Mouse (Mus musculus): ENCODE data around the gene Sh3tc1. TPM values are rescaled to one million over a fixed set of nuclear protein-coding genes. Genes with fewer than 3 reads are reported as not detected.

Gene Sh3tc1
- polyA plus RNA-seq, 1 experiment from 2014 or later, result 3.6 TPM

DNA sequence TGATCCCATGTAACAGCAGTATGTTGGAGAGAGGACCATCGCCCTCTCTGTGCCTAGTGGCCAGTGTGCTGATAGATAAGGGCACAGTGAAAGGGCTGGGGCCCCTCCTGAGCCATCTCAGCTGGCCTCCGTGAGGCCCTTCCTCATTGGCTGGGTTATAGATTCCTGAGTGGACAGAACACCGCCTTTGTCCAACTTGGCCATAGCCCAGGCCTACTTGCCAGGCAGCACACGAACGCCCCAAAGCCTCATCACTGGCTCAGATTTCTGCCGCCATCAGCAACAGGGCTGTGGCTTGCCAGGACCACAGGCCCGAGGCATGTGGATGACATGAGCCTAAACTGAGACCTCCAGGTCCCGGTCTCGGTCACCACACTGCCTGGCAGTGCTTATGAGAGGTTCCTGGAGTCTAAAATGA, 68.3 kb downstream of the Sh3tc1 start:
- WGBS, result 79% methylated on average over 9 of the region's 9 CpGs
- H3K4me3 ChIP-seq, result no peak overlapping the region
- H3K4me1 ChIP-seq, result peaks cover 13% of the 10 kb centered on the region
- no peaks in the 10 kb centered on the region for H3K27me3 ChIP-seq (replicated peaks)
- ATAC-seq (ENCODE audit: low FRiP score, low read depth), result no peak
- no peaks in the 10 kb centered on the region for H3K9me3 ChIP-seq
- H3K4me2 ChIP-seq (replicated peaks), result no peak overlapping the region
- H3K27ac ChIP-seq, result no peak overlapping the region
- no peaks in the 10 kb centered on the region for H3K36me3 ChIP-seq
- H3K9ac ChIP-seq, result no peak overlapping the region

DNA sequence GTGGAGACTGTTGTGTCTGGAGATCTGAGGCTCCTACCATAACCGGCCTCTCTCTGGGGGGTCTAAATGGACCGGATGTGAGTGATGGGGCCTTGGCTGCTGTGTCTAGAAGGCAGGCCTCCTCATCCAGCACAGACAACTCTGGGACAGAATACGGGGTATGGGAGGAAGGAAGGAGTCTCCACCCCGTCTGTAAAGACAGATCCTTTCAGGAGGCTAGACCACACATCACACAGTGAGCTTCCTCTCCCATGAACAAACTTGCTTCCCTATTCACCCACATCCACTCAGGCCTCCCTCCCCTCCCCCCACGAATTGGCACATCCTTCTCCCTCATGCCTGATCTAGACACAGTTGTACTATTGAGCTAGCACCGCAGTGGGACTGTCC, 69.4 kb downstream of the Sh3tc1 start:
- Histone ChIP-seq H3K9me3 (no peaks in the 10 kb centered on the region), H3K36me3 (no peaks in the 10 kb centered on the region), H3K27ac (no peak overlapping the region), H3K4me1 (peaks cover 13% of the 10 kb centered on the region), H3K9ac (no peak overlapping the region), H3K4me2 (replicated peaks) (no peak overlapping the region), H3K4me3 (no peak overlapping the region), H3K27me3 (replicated peaks) (no peaks in the 10 kb centered on the region)
- no peak for ATAC-seq (ENCODE audit: low FRiP score, low read depth)
- 51% methylated on average over 6 of the region's 6 CpGs for WGBS

- H3K9me3 ChIP-seq, result no peaks in the 10 kb centered on the region
- no peaks in the 10 kb centered on the region for H3K27me3 ChIP-seq (replicated peaks)
- no peak overlapping the region for H3K4me2 ChIP-seq (replicated peaks)
- WGBS, result 38% methylated on average over 11 of the region's 11 CpGs
- no peak for ATAC-seq (ENCODE audit: low FRiP score, low read depth)
- no peaks in the 10 kb centered on the region for H3K36me3 ChIP-seq
- H3K9ac ChIP-seq, result no peak overlapping the region
- no peak overlapping the region for H3K4me3 ChIP-seq
- no peak overlapping the region for H3K27ac ChIP-seq
- H3K4me1 ChIP-seq, result peaks cover 13% of the 10 kb centered on the region
Observed at GRCm38 (mm10) chr5:35669747-35670411, 69.9 kb downstream of the Sh3tc1 start.

GRCm38 (mm10) chr5:35666152-35666551, 73.6 kb downstream of the Sh3tc1 start:
- Histone ChIP-seq H3K36me3 (no peaks in the 10 kb centered on the region), H3K9ac (no peak overlapping the region), H3K4me2 (replicated peaks) (no peak overlapping the region), H3K9me3 (no peaks in the 10 kb centered on the region), H3K27ac (no peak overlapping the region), H3K4me1 (peaks cover 13% of the 10 kb centered on the region; the same call in 1 of the 2 replicates), H3K27me3 (replicated peaks) (no peaks in the 10 kb centered on the region), H3K4me3 (no peak overlapping the region)
- ATAC-seq (ENCODE audit: low FRiP score, low read depth), result no peak
- 88% methylated on average over 7 of the region's 7 CpGs for WGBS

DNA sequence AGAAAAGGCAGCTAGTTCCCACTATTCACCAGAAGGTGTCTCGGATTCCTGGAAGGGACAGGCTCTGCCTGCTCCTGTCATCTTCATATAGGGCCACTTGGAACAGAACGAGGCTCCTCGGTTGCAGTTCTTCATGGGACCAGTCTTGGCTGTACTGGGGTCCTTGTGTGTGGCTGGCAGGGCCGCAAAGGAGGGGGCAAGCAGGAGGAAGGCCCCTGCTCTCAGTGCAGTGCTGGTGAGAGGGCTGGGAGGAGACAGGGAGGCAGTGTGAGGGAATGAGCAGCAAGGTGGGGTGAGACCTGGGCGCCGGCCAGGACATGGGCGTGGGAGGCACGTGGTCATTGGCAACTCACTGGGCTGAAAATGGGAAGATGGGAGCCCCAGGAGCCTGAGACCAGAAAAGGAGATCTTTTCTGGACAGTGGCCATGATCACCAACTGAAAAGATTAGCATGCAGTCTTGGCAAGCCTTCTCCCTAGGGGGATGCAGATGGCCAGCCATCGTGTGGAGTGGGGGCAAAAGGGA, 77.7 kb downstream of the Sh3tc1 start:
- 86% methylated on average over 9 of the region's 9 CpGs for WGBS
- H3K4me2 ChIP-seq (replicated peaks), result no peak overlapping the region
- no peak overlapping the region for H3K4me3 ChIP-seq
- no peaks in the 10 kb centered on the region for H3K36me3 ChIP-seq
- ATAC-seq (ENCODE audit: low FRiP score, low read depth), result no peak
- no peak overlapping the region for H3K27ac ChIP-seq
- H3K4me1 ChIP-seq, result no peaks in the 10 kb centered on the region
- no peaks in the 10 kb centered on the region for H3K27me3 ChIP-seq (replicated peaks)
- no peaks in the 10 kb centered on the region for H3K9me3 ChIP-seq
- no peak overlapping the region for H3K9ac ChIP-seq

GRCm38 (mm10) chr5:35661210-35661609, 78.6 kb downstream of the Sh3tc1 start:
- H3K4me1 ChIP-seq, result no peaks in the 10 kb centered on the region
- 77% methylated on average over 6 of the region's 6 CpGs for WGBS
- no peak overlapping the region for H3K4me3 ChIP-seq

DNA sequence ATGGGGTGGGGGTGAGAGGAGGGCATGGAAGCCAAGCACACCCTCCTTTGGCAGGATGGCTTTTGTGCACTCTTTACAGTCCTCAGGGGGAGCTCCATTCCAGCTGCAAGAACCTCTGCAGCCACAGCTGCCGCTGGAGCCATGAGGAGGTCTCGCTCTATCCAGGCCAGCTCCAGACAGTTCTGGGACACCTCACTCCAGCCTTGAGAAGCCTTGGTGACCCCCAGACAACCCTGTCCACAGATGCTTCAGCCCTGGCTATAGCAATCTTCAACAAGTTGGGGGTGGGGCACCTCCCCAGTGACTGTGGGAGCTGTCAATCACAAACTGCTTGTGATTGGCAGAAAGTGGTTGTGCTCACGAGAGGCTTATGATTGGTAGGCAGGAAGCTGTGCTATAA, 80.3 kb downstream of the Sh3tc1 start:
- WGBS, result 68% methylated on average over 3 of the region's 3 CpGs
- Histone ChIP-seq H3K9me3 (no peaks in the 10 kb centered on the region), H3K36me3 (no peaks in the 10 kb centered on the region), H3K9ac (no peak overlapping the region), H3K27ac (no peak overlapping the region), H3K4me3 (no peak overlapping the region), H3K27me3 (replicated peaks) (no peaks in the 10 kb centered on the region), H3K4me2 (replicated peaks) (no peak overlapping the region), H3K4me1 (no peaks in the 10 kb centered on the region)
- no peak for ATAC-seq (ENCODE audit: low FRiP score, low read depth)

More at GRCm38 (mm10) chr5:35661210-35661609, 78.6 kb downstream of the Sh3tc1 start:
- Histone ChIP-seq H3K27ac (no peak overlapping the region), H3K4me2 (replicated peaks) (no peak overlapping the region), H3K9me3 (no peaks in the 10 kb centered on the region), H3K9ac (no peak overlapping the region), H3K36me3 (no peaks in the 10 kb centered on the region), H3K27me3 (replicated peaks) (no peaks in the 10 kb centered on the region)
- ATAC-seq (ENCODE audit: low FRiP score, low read depth), result no peak

DNA sequence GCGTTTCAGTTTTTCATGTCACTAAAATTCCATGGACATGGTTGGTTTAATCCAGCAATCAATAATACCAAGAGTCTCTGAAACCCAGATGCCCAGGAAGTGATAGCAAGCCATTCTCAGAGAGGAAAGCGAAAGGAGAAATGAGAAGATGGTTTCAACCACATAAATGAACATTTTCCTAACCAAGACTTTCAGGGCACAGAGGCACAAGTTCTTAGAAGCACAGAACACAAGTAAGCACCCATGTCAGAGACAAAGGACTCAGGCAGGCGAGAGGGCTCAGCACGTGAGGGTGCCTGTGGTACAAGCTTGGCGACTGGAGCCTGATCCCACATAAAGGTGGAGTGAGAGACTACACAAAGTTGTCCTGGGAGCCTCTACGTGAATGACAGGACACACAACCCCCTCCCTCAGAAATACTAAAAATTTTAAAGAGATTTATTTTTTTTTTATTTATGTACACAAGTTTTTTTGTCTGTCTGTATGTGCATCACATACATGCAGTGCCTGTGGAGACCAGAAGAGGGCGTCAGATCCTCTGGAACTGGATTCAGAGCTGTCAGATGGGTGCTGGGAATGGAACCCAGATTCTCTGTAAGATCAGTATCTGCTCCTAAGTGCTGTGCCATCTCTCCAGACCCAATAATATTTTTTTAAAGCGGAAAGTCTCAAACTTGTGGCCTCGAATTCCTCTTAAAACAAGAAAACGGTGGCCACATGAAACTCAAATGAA, 83.9 kb downstream of the Sh3tc1 start:
- WGBS, result 89% methylated on average over 10 of the region's 10 CpGs
- H3K4me1 ChIP-seq, result no peaks in the 10 kb centered on the region
- H3K9ac ChIP-seq, result no peak overlapping the region
- H3K27me3 ChIP-seq (replicated peaks), result no peaks in the 10 kb centered on the region
- no peaks in the 10 kb centered on the region for H3K36me3 ChIP-seq
- H3K4me2 ChIP-seq (replicated peaks), result no peak overlapping the region
- H3K9me3 ChIP-seq, result no peaks in the 10 kb centered on the region
- no peak overlapping the region for H3K4me3 ChIP-seq
- no peak overlapping the region for H3K27ac ChIP-seq
- no peak for ATAC-seq (ENCODE audit: low FRiP score, low read depth)

GRCm38 (mm10) chr5:35653743-35654395, 85.9 kb downstream of the Sh3tc1 start:
- no peak overlapping the region for H3K4me2 ChIP-seq (replicated peaks)
- no peak for ATAC-seq (ENCODE audit: low FRiP score, low read depth)
- WGBS, result 83% methylated on average over 9 of the region's 9 CpGs

DNA sequence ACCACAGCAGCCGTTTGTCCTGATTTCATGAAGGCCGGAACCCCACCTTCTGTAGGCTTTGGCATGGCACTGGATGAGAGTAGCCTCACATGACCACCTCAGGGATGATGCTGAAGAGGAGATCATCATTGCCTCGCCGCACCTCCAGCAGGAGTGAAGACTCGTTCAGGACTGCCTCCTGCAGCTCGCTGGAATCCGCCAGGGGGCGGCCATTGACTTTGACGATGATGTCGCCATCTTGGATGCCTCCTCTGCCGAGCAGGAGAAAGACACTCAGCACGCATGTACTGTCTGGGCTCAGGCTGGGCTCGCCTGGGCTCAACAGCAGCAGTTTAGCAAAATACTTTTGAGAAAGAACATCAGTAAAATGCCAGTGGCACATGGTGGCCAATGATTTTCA, 86.9 kb downstream of the Sh3tc1 start:
- H3K9ac ChIP-seq, result no peak overlapping the region
- no peak overlapping the region for H3K4me3 ChIP-seq
- H3K9me3 ChIP-seq, result no peaks in the 10 kb centered on the region
- no peak overlapping the region for H3K27ac ChIP-seq
- no peaks in the 10 kb centered on the region for H3K36me3 ChIP-seq
- H3K4me1 ChIP-seq, result no peaks in the 10 kb centered on the region
- no peak overlapping the region for H3K4me2 ChIP-seq (replicated peaks)
- ATAC-seq (ENCODE audit: low FRiP score, low read depth), result no peak
- WGBS, result 85% methylated on average over 13 of the region's 13 CpGs
- H3K27me3 ChIP-seq (replicated peaks), result no peaks in the 10 kb centered on the region

More at GRCm38 (mm10) chr5:35653743-35654395, 85.9 kb downstream of the Sh3tc1 start:
- H3K4me3 ChIP-seq, result no peak overlapping the region
- H3K9me3 ChIP-seq, result no peaks in the 10 kb centered on the region
- H3K4me1 ChIP-seq, result no peaks in the 10 kb centered on the region
- no peaks in the 10 kb centered on the region for H3K27me3 ChIP-seq (replicated peaks)
- no peaks in the 10 kb centered on the region for H3K36me3 ChIP-seq
- no peak overlapping the region for H3K9ac ChIP-seq
- H3K27ac ChIP-seq, result no peak overlapping the region

GRCm38 (mm10) chr5:35652319-35652718, 87.5 kb downstream of the Sh3tc1 start:
- ATAC-seq (ENCODE audit: low FRiP score, low read depth), result no peak
- Histone ChIP-seq H3K4me2 (replicated peaks) (no peak overlapping the region), H3K27me3 (replicated peaks) (no peaks in the 10 kb centered on the region), H3K9me3 (no peaks in the 10 kb centered on the region), H3K36me3 (no peaks in the 10 kb centered on the region), H3K27ac (no peak overlapping the region), H3K4me3 (no peak overlapping the region), H3K9ac (no peak overlapping the region), H3K4me1 (no peaks in the 10 kb centered on the region)
- WGBS, result 76% methylated on average over 3 of the region's 3 CpGs

- no peak overlapping the region for H3K27ac ChIP-seq
- H3K36me3 ChIP-seq, result no peaks in the 10 kb centered on the region
- no peaks in the 10 kb centered on the region for H3K9me3 ChIP-seq
- H3K4me3 ChIP-seq, result no peak overlapping the region
- no peak overlapping the region for H3K9ac ChIP-seq
- no peaks in the 10 kb centered on the region for H3K27me3 ChIP-seq (replicated peaks)
- no peaks in the 10 kb centered on the region for H3K4me1 ChIP-seq
- ATAC-seq (ENCODE audit: low FRiP score, low read depth), result no peak
- WGBS, result 62% methylated on average over 2 of the region's 2 CpGs
- H3K4me2 ChIP-seq (replicated peaks), result no peak overlapping the region
Observed at GRCm38 (mm10) chr5:35648230-35648629, 91.6 kb downstream of the Sh3tc1 start.
